Mouse (Mus musculus) G1E-ER4 (cell line): Measurements from ENCODE around the gene Lin54. TPM values are rescaled to one million over a fixed set of nuclear protein-coding genes. Genes with fewer than 3 reads are reported as not detected.

ENCODE experiments used
- GATA1 ChIP-seq: IDR thresholded peaks from one replicate; pipeline ENCODE4 v1.8.0; 2012; ENCODE audit warnings: low read length, inconsistent platforms
- polyA plus RNA-seq: library from polyadenylated mRNA; stranded (reverse); fragments of >175 nt; gene quantifications from 2 replicates; pipeline ENCODE4 v1.2.3, GENCODE M21; 2012

The Lin54 gene
- polyA plus RNA-seq, result 1.9 and 2.1 TPM in 2 replicates

DNA sequence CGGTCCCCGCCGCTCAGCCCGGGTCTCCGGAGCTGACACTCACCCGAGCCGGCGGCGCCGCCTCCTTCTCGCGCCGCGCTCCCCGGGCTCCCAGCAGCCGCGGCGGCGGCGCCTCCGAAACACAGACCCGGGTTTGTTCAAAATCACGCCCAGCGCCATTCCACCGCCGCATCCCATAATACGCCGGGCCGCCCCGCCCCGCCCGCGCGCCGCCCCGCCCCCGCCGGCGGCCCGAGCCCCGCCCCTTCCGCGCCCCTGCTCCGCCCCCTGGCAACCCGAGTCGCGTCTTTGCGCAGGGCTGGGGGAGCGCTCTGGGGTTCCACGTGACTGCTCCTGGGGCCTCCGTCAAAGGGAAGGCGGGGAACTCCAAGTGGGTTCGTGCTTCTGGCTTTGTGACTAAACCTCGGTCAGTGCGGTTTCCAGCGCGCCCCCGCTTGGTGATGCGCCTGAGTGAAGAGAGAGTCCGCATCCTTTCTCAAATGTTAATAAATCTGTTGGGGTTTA lies at the start of gene Lin54:
TSS of gene Lin54 (minus strand) at position 182 of the 504 bp plus-strand sequence.
- TF ChIP-seq GATA1, result no peak

DNA sequence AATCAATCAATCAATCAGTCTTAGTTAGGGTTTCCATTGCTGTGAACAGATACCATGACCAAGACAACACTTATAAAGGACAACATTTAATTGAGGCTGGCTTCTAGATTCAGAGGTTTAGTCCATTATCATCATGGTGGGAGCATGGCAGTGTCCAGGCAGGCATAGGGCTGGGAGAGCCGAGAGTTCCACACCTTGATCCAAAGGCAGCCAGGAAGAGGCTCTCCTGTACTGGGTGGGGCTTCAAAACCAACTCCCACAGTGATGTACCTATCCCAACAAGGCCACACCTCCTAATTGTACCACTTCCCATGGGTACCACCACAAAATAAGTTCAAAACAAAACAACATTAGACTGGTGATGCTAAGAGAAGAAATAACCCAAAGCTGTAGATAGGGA lies 49.7 kb upstream of the Lin54 start:
- no peak for TF ChIP-seq GATA1

DNA sequence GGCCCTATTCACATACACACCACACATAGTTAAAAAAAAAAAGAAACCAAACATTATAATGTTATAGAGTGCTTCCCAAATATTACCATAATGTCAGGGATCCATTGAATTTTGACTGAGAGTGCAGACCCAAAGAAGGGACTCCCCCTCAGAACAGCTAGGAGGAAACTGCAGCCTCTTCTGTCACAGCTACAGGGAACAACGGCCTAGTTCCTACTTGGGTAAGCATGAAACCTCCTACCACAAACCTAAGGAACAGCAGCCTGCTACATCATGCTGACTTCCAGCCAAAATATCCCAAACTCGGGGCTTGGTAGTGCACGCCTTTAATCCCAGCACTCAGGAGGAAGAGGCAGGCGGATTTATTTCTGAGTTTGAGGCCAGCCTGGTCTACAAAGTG lies 48.9 kb upstream of the Lin54 start:
- TF ChIP-seq GATA1, result no peak

DNA sequence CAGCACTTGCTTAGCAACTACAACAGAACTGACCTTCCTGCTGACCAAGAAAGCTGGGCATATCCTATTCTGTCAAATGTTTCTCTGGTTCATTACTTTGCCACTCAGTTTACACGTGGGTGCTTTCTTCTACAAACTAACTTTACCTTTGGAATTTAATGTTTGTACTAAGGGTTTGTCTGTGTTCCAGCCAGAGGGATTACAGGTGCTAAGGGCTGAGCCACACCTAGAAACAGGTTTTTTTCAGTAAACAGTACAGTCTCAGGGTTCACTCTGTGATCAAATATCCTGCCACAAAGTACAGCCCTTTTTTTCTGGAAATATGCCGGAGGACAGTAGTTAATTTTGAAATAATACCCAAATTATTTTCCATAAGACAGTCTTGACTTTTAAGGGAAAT lies 47.8 kb upstream of the Lin54 start:
- no peak for TF ChIP-seq GATA1

DNA sequence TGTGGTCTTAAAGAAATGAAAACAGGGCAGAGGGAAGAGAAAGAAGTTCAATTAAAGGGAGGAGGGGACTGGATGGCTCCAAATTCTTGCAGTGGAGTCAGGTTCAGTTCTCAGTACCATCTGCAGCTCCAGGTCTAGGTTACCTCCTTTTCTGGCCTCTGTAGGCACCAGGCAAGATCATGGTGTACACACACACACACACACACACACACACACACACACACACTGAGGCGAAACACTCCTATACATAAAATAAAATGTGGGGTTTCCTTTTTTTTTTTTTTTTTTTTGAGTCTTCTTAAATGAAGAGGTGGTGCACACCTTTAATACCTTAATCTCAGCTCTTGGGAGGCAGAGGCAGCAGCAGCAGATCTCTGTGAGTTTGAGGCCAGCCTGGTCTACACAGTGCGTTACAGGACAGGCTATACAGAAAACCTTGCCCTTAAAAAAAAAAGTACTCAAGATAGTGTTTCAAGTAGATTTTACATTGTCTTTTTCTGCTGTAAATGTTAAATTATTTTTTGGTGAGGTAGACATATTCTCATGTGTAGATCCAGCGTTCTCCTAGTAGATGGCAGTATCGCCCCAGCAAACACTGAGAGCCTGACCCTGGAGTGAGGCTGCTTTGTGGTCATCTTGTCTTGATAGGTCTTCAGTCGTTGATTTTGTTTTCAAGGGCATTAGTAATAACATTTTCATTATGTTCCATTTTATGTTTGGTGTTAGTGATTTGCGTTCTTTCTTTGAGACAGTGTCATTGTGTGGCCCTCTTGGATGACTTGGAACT lies 46.0 kb upstream of the Lin54 start:
- TF ChIP-seq GATA1, result no peak

DNA sequence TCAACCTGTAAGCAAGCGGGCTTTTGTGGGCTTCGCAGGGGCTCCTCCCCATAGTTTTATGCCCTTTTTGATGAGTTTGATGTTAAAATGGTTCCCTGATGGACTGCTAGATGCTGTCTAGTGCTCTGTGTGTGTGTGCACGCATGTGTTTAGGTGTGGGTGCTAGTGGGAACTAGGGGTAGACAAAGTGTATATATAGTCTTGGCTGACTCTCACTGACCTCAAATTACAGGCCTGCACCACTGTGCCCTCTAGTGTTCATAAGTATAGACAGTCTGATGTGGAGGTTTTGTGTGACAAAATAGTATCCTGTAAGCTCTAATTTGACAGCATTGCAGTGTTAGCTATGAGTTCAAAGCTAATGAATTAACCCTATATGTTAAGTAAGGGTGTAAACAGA lies 36.2 kb upstream of the Lin54 start:
- TF ChIP-seq GATA1, result no peak

DNA sequence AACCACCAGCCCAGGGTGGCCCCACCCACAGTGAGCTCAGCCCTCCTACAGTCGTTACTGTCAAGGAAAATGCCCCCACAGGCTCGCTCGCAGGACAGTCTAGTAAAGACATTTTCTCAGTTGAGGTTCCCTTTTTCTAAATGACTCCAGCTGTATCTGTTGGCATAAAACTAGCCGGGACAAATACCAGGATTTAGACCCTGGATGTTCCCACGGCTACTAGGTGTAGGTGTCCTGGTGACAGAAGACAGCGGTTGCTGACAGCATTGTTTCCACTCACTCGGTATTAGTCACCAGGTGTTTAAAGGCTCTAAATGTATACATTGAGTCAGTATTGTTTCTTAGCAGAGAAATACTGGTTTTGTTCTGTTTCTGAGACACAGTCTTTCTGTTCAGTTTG lies 35.4 kb upstream of the Lin54 start:
- TF ChIP-seq GATA1, result no peak

DNA sequence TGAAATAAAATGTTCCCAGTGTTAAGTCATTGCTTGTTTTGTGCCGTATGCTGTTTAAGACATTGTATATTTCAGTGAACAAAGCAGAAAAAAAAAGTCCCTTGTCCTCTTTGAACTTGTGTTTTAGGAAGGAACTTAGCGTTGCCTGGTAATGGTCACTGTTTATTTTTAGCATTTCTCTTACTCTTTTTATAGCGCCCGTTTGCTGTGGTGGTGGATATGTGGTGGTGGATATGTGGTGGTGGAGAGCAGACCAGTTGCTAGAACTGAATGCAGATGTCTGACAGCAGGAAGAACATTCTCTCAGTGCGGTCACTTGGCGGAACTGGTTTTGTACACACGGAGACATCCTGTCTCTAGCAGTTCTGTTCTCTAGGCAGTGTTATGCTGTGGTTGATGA lies 25.7 kb upstream of the Lin54 start:
- no peak for TF ChIP-seq GATA1

DNA sequence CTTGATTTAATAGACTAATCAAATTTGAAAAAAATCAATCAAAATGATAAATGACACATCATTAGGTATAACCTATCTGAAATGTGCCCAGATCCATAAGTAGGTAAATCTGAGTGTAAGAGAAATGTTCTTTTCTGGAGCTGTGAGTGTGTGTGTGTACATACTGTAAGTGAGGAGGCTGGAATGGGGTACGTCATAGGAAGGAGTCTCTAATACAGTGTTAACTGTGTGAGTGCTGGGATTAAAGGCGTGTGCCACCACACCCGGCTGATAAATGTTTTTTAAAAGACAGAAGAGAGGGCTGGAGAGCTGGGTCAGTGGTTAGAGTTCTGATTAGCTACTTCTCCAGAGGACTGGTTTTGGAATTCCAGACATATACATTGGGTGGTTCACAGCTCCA lies 25.2 kb upstream of the Lin54 start:
- TF ChIP-seq GATA1, result no peak

DNA sequence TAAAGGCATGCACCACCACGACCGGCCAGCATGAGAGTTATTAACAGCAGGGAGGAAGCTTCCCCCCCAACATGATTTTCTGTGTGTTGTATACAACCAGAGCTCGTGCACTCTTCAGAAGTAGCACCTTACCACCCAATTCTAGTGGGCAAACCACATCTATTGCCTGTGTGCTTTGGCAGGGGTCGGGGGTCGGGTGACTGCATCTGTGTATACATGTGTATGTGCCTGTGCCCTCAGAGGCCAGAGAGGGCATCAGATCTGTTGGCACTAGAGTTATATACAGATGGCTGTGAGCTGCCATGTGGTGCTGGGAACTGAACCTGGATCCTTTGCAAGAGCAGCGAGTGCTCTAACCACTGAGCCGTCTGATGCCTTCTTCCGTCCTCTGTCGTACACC lies 24.5 kb upstream of the Lin54 start:
- TF ChIP-seq GATA1, result no peak

DNA sequence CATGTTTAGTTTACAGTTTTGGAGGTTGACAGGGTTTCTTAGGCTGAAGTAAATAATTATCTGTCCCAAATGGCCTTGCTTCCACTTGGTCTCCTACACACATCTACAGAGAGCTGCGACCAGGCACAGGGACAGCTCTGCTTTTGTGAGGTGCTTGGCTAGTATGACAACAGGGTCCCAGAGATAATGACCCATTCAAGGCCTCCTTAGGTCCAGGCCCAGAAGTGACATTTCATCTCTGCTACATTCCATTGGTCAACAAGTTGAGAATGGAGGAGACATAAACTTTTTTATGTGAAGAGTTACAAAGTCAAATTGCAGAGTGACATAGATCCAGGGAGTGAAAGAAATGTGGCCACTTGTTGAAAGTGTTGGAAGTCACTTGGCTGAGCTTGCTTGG lies 22.9 kb upstream of the Lin54 start:
- TF ChIP-seq GATA1, result no peak

DNA sequence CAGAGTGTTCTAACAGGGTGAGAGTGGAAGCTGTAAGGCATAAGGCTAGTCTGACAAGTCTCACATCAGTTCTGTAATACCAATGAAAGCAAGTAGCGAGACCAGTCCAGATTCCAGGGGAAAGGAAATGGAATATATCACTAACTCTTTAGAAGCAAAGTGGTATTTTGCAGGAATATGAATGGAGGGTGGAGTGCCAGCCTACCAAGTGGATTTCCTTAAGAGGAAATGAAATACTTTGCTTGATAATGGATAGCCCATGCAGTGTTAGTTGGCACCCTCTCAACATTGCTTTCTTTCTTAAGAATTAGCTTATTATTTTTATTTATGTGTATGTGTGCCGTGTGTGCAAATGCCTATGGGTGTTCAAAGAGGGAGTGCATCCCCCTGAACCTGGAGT lies 19.8 kb upstream of the Lin54 start:
- no peak for TF ChIP-seq GATA1

DNA sequence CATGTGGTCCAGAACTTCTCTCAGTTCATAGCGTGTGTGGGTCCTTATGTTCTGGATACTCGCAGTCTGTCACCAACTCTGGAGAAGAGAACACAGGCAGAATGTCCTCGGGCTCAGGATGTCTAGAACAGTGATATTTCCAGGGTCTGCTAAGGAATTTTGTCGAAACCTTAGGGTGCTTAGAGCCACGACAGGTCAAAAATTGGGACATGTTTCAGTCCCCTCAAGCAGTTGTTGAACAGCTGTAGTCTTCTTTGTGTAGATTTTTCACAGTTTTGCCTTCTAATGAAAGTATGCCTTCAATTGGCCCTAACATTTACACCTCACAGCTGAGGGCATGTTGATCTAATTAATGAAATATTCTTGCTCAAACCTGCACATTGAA lies 18.6 kb upstream of the Lin54 start:
- TF ChIP-seq GATA1, result no peak

DNA sequence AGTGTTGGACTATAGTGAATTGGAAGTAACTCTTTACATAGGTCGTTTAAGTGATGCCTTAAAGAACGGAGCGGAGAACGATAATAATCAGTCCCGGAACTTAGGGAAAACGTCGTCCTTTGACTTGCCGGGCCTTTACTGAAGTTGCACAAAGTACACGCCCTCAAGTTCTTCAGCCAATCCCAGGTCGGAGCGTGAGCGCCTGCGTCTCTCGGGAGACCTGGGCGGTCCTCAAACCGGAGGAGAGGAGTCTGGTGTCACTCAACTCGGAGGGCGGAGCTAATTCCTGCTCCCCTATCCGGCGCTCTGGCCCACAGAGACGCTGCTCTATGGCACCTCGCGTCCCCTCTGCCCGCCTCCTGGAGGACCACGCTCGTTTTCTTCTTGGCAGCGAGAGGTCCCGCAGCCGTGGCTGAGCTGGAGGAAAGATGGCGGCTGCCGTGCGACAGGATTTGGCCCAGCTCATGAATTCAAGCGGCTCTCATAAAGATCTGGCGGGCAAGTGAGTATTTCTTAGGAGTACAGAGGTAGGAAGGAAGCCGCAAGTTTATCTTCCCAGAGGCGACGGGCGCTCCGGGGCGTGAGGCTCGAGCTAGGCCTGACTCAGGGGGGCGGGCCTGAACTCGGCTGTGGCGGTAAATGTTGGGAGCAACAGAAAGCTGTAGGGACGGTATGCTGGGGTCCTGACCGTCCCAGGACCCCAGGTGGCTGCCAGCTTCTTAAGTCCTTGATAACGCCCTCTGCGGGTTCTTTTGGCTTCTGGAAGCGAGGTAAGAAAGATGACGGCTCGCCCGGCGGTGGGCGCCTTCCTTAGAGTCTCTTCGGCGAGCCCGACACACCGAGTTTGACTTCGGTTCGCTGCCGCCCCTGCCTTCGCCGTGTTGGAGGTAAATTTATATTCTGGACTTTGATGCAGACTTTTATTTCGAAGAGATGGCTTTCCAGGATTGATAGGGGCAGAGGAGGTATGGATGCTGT lies 17.9 kb upstream of the Lin54 start, which contains the start of gene Cops4:
TSS of gene Cops4 (plus strand) at position 261 of the 978 bp plus-strand sequence.
- TF ChIP-seq GATA1, result no peak

DNA sequence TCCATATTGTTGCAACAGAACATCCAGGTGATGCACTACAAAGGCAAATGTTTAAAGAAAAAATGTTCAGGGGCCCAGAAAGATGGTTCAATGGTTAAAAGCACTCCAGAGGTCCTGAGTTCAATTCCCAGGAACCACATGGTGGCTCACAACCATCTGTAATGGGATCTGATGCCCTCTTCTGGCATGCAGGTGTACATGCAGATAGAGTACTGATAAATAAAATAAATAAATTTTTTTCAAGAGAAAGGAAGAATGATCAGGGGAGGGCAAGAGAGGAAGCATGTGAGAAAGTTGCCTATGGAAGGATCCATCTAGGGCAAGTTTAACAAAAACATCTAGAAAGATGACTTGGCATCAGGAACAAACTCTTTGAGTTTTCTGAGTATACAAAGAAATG lies 12.1 kb upstream of the Lin54 start:
- no peak for TF ChIP-seq GATA1

DNA sequence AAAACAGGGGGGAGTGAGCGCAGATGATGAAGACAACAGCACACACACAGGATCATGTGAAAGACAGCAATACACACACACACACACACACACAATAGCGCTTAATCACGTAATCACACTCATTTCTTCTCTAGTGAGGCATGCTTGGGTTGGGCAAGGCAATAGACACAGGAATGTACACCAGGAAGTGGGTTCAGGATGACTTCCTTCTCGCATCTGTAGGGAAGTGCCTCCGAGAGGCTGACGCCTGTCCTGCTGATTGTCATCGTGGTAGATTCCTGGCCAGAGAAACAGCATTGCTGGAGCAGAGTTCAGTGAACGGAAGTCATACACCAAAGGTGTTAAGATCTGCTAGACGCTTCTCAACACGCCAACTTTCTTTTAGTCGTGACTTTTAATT lies 8.8 kb upstream of the Lin54 start:
- no peak for TF ChIP-seq GATA1
